Mouse (Mus musculus): ENCODE data around the gene Gpr35. TPM values are rescaled to one million over a fixed set of nuclear protein-coding genes. Genes with fewer than 3 reads are reported as not detected.
A peak's percentile ranks its signal among the peaks of the same experiment; 100 is the strongest.

Gpr35 gene
- polyA plus RNA-seq, 1 experiment from 2014 or later: 0.50 TPM

DNA sequence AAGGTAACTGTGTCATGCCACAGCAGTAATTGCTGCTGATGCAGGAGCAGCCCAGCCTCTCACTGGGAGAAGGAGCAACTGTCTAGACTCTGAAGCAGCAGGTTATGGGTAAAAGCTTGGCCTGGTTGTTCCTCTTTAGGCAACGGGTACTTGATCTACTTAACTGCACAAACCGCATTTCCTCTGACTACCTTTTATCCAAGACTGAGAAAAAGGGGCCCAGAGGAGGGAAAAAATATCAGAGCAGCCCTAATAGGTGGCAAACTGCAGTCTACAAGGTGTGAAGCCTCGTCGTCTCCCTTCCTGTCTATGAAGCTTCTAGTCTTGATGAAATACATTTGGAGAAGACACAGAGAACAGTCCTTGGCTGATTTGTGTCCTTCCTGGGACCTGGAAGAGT is 17.1 kb upstream of the Gpr35 start:
- H3K4me2 ChIP-seq: peak overlapping the region; percentile 77
- no peaks in the 10 kb centered on the region for H3K27me3 ChIP-seq (ENCODE audit: insufficient read depth, low read length)
- peaks cover 8% of the 10 kb centered on the region; the same call in 1 of the 2 replicates for H3K36me3 ChIP-seq (ENCODE audit: insufficient read depth)
- no peak for TF ChIP-seq CTCF (IDR thresholded peaks at IDR 0.05; ENCODE audit: low read depth)
- ATAC-seq (ENCODE audit: insufficient read depth) (no peak), DNase-seq (no peak)
- WGBS: 68% methylated on average over 4 of the region's 4 CpGs
- H3K27ac ChIP-seq (ENCODE audit: low read depth): peak overlapping the region; percentile 96
- H3K9ac ChIP-seq: peak overlapping the region; percentile 63
- H3K9me3 ChIP-seq (ENCODE audit: low read depth, low read length): no peaks in the 10 kb centered on the region
- peak overlapping the region; percentile 66 for H3K4me3 ChIP-seq (ENCODE audit: low read depth, low read length)
- H3K4me1 ChIP-seq (ENCODE audit: insufficient read depth): peaks cover 15% of the 10 kb centered on the region

DNA sequence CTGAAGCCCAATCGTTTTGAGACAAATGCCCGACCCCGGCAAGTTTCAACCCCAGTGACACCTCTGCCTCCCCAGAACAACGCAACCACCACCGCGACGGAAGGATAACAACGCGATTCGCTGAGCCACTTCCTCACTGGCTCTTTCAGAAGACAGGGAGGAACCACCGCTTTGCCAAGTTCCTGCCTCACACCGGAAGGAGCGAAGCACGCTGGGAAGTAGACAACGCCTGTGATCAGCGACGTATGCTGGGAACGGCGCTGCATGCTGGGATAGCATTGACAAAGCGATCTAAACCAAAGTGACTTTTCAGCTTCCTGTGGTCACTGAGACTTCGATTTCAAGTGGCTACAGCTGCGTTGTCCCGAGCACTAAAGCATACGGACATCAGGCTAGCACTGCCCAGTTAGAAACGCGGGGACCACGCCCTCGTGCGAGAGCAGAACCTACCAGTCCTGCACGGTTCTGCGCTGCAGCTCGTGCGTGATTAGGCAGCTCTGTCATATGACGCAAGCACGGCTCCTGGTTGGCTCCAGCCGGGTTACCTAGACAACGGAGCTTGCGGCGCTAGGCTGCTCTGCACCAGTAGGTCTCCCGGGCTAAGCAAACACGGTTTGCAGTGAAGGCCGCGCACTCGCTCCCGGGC is 16.4 kb upstream of the Gpr35 start, which contains the start of gene Capn10:
TSS of gene Capn10 (plus strand) at position 195 of the 646 bp plus-strand sequence.
- H3K4me2 ChIP-seq: peak within 1 kb of the TSS; percentile 77
- ATAC-seq (ENCODE audit: insufficient read depth): peak; percentile 100
- peak within 1 kb of the TSS; percentile 96 for H3K27ac ChIP-seq (ENCODE audit: low read depth)
- TF ChIP-seq CTCF (IDR thresholded peaks at IDR 0.05; ENCODE audit: low read depth): no peak
- H3K9ac ChIP-seq: peak within 1 kb of the TSS; percentile 63
- H3K9me3 ChIP-seq (ENCODE audit: low read depth, low read length): no peaks in the 10 kb centered on the region
- DNase-seq: peak; percentile 98
- no peaks in the 10 kb centered on the region for H3K27me3 ChIP-seq (ENCODE audit: insufficient read depth, low read length)
- H3K4me3 ChIP-seq (ENCODE audit: low read depth, low read length): peak within 1 kb of the TSS; percentile 66
- under 1% methylated on average over 45 of the region's 45 CpGs for WGBS
- H3K4me1 ChIP-seq (ENCODE audit: insufficient read depth): peaks cover 15% of the 10 kb centered on the region
- peaks cover 13% of the 10 kb centered on the region; the same call in 1 of the 2 replicates for H3K36me3 ChIP-seq (ENCODE audit: insufficient read depth)

- 13% methylated on average over 10 of the region's 10 CpGs for WGBS
- peak overlapping the region; percentile 77 for H3K4me2 ChIP-seq
- H3K9me3 ChIP-seq (ENCODE audit: low read depth, low read length): no peaks in the 10 kb centered on the region
- H3K27ac ChIP-seq (ENCODE audit: low read depth): peak overlapping the region; percentile 96; the same call in 1 of the 2 replicates
- H3K36me3 ChIP-seq (ENCODE audit: insufficient read depth): peaks cover 23% of the 10 kb centered on the region
- H3K27me3 ChIP-seq (ENCODE audit: insufficient read depth, low read length): no peaks in the 10 kb centered on the region
- DNase-seq (peak; percentile 53), ATAC-seq (ENCODE audit: insufficient read depth) (no peak)
- TF ChIP-seq CTCF (IDR thresholded peaks at IDR 0.05; ENCODE audit: low read depth): no peak
- peak overlapping the region; percentile 66 for H3K4me3 ChIP-seq (ENCODE audit: low read depth, low read length)
- peak overlapping the region; percentile 63 for H3K9ac ChIP-seq
- peaks cover 15% of the 10 kb centered on the region for H3K4me1 ChIP-seq (ENCODE audit: insufficient read depth)
These were observed 15.4 kb upstream of the Gpr35 start for GRCm38 (mm10) chr1:92935054-92935962.

DNA sequence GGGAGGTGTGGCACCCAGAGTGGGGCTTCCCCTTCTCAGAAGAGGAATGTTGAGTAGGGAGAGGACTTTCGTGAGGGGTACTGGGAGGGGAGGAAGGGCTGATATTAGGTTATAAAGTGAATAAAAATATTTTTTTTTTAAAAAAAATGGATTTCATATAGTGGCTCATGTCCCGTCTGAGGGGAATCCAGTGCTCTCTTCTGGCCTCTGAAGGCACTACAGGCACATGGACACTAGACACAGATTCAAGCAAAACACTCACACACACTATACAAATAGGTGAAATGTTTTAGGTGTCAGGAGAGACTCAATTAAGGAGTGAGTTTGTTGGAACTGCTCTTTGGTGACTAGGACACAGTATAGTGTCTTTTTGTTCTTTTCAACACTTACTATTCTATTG is 14.7 kb upstream of the Gpr35 start:
- Histone ChIP-seq H3K36me3 (ENCODE audit: insufficient read depth) (peaks cover 29% of the 10 kb centered on the region), H3K9me3 (ENCODE audit: low read depth, low read length) (no peaks in the 10 kb centered on the region), H3K4me3 (ENCODE audit: low read depth, low read length) (0 out of 2 replicates have a peak overlapping the region, but pooled peaks have one; percentile 66), H3K9ac (no peak overlapping the region), H3K27ac (ENCODE audit: low read depth) (no peak overlapping the region), H3K4me2 (peak overlapping the region; percentile 77), H3K4me1 (ENCODE audit: insufficient read depth) (peaks cover 15% of the 10 kb centered on the region), H3K27me3 (ENCODE audit: insufficient read depth, low read length) (no peaks in the 10 kb centered on the region)
- DNase-seq (no peak), ATAC-seq (ENCODE audit: insufficient read depth) (no peak)
- 30% methylated on average over 2 of the region's 2 CpGs for WGBS
- no peak for TF ChIP-seq CTCF (IDR thresholded peaks at IDR 0.05; ENCODE audit: low read depth)

DNA sequence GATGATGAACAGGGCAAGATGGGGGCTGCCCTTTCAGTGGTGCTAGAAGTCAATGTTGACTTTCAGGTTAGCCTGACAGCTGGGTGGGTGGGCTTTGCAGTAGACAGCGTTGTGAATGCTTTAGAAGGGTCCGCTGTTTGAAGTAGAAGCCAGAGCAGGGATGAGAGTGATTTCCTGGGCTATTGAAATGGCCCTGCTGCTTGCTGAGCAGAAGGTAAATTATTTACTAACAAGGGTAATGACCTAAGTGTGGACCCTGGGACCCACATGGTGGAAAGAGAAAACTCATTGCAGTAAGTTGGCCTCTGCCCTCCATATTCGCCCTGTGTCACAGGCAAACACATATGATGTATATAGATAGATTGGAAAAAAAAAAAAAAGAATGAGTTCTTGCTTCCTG is 14.2 kb upstream of the Gpr35 start:
- WGBS: 62% methylated on average over 3 of the region's 3 CpGs
- Histone ChIP-seq H3K9ac (no peak overlapping the region), H3K4me3 (ENCODE audit: low read depth, low read length) (no peak overlapping the region), H3K9me3 (ENCODE audit: low read depth, low read length) (no peaks in the 10 kb centered on the region), H3K27me3 (ENCODE audit: insufficient read depth, low read length) (no peaks in the 10 kb centered on the region), H3K4me1 (ENCODE audit: insufficient read depth) (peaks cover 15% of the 10 kb centered on the region), H3K4me2 (no peak overlapping the region), H3K36me3 (ENCODE audit: insufficient read depth) (peaks cover 32% of the 10 kb centered on the region), H3K27ac (ENCODE audit: low read depth) (no peak overlapping the region)
- DNase-seq (no peak), ATAC-seq (ENCODE audit: insufficient read depth) (no peak)
- TF ChIP-seq CTCF (IDR thresholded peaks at IDR 0.05; ENCODE audit: low read depth): no peak

DNA sequence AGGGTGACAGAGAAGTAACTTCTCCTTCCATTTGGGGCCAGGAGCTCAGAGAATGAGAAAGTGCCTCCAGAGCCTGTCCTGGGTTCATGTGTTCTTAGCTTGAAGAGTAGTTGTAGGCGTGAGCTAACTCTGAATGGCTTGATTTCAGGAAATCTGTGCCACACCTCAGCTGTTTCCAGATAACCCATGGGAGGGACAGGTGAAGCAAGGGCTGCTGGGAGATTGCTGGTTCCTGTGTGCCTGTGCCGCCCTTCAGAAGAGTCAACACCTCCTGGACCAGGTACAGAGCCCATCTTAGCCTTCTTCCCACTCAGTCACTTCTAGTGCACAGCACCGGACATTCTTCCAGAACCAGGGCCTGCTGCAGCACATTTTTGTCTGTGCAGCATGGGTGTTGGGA is 12.9 kb upstream of the Gpr35 start:
- no peak for TF ChIP-seq CTCF (IDR thresholded peaks at IDR 0.05; ENCODE audit: low read depth)
- ATAC-seq (ENCODE audit: insufficient read depth) (no peak), DNase-seq (no peak)
- Histone ChIP-seq H3K27ac (ENCODE audit: low read depth) (no peak overlapping the region), H3K36me3 (ENCODE audit: insufficient read depth) (peaks cover 41% of the 10 kb centered on the region), H3K9me3 (ENCODE audit: low read depth, low read length) (no peaks in the 10 kb centered on the region), H3K4me2 (no peak overlapping the region), H3K27me3 (ENCODE audit: insufficient read depth, low read length) (no peaks in the 10 kb centered on the region), H3K9ac (no peak overlapping the region), H3K4me1 (ENCODE audit: insufficient read depth) (peaks cover 15% of the 10 kb centered on the region), H3K4me3 (ENCODE audit: low read depth, low read length) (no peak overlapping the region)
- 87% methylated on average over 3 of the region's 3 CpGs for WGBS

DNA sequence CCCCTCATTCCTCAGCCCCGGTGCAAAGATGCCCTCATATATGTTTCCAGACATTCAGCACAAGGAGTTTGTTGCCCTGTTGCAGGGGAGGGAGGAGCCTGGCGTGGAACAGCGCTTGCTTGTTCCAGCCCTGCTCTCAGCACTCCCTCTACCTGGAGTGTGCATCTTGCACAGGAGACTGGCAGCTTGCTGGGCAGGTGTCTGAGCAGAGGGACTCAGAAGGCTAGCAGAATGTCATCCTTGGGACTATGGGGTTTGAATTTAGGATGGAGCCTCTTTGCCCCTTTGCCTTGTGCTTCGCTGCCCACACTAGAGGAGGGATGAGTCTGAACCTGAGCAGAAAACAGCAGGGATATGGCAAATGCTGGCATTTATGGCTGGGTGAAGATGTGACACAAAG is 10.9 kb upstream of the Gpr35 start:
- Histone ChIP-seq H3K27ac (ENCODE audit: low read depth) (no peak overlapping the region), H3K4me2 (no peak overlapping the region), H3K9ac (no peak overlapping the region), H3K9me3 (ENCODE audit: low read depth, low read length) (no peaks in the 10 kb centered on the region), H3K27me3 (ENCODE audit: insufficient read depth, low read length) (no peaks in the 10 kb centered on the region), H3K4me1 (ENCODE audit: insufficient read depth) (peaks cover 10% of the 10 kb centered on the region), H3K36me3 (ENCODE audit: insufficient read depth) (peaks cover 57% of the 10 kb centered on the region), H3K4me3 (ENCODE audit: low read depth, low read length) (no peak overlapping the region)
- TF ChIP-seq CTCF (IDR thresholded peaks at IDR 0.05; ENCODE audit: low read depth): no peak
- no peak for DNase-seq
- ATAC-seq (ENCODE audit: insufficient read depth): no peak
- 92% methylated on average over 4 of the region's 4 CpGs for WGBS

Measured in lung, embryonic 14.5 days (tissue).